Mouse (Mus musculus) cortical plate, adult 2 months (tissue): ENCODE measurements around the gene Nanos3. TPM values are rescaled to one million over a fixed set of nuclear protein-coding genes. Genes with fewer than 3 reads are reported as not detected.

Experiments
- H3K27ac ChIP-seq: fragments of 200-500 bp; 2 replicates; pipeline ENCODE4 v1.5.1; 2012; ENCODE audit warnings: low read length, control low read depth, inconsistent platforms; ENCODE audit not compliant: insufficient read depth
- H3K4me1 ChIP-seq: fragments of 200-500 bp; 2 replicates; pipeline ENCODE4 v1.6.1; 2011; ENCODE audit warnings: low read length; ENCODE audit not compliant: control insufficient read depth, insufficient read depth
- H3K4me3 ChIP-seq: fragments of 200-500 bp; 2 replicates; pipeline ENCODE4 v1.5.1; 2011; ENCODE audit warnings: mild to moderate bottlenecking, low read length, control low read depth; ENCODE audit not compliant: insufficient read depth
- CTCF ChIP-seq: fragments of 200-500 bp; IDR thresholded peaks from 2 replicates; pipeline ENCODE4 v1.5.1; 2011; ENCODE audit warnings: mild to moderate bottlenecking, control low read depth, low read length; ENCODE audit not compliant: insufficient read depth; ENCODE audit errors: extremely low read depth
- POLR2A ChIP-seq: fragments of 200-500 bp; IDR thresholded peaks from 2 replicates; pipeline ENCODE4 v1.6.1; 2011; ENCODE audit warnings: mild to moderate bottlenecking, low read length, control low read depth; ENCODE audit not compliant: insufficient read depth; ENCODE audit errors: extremely low read depth
- polyA plus RNA-seq: library from polyadenylated mRNA; depleted of rRNA; stranded (reverse); fragments of >200 nt; gene quantifications from 2 replicates; pipeline ENCODE4 v1.2.3, GENCODE M21; 2012

Nanos3 gene
- polyA plus RNA-seq, 1 experiment: 1.8 TPM

GRCm38 (mm10) chr8:84173861-84174260, 11.2 kb downstream of the Nanos3 start:
- no peaks in the 10 kb centered on the region for H3K4me1 ChIP-seq
- H3K4me3 ChIP-seq: no peak overlapping the region
- H3K27ac ChIP-seq: no peak overlapping the region
- TF ChIP-seq POLR2A (no peak), CTCF (no peak)

GRCm38 (mm10) chr8:84170096-84170495, 14.9 kb downstream of the Nanos3 start:
- TF ChIP-seq POLR2A: no peak
- no peak for TF ChIP-seq CTCF
- no peak overlapping the region for H3K4me3 ChIP-seq
- H3K4me1 ChIP-seq: no peaks in the 10 kb centered on the region
- H3K27ac ChIP-seq: no peak overlapping the region

GRCm38 (mm10) chr8:84167696-84168095, 17.3 kb downstream of the Nanos3 start:
- TF ChIP-seq POLR2A (no peak), CTCF (no peak)
- H3K27ac ChIP-seq: no peak overlapping the region
- H3K4me1 ChIP-seq: no peaks in the 10 kb centered on the region
- H3K4me3 ChIP-seq: no peak overlapping the region

GRCm38 (mm10) chr8:84157620-84158019, 27.4 kb downstream of the Nanos3 start:
- H3K27ac ChIP-seq: no peak overlapping the region
- H3K4me3 ChIP-seq: no peak overlapping the region
- no peaks in the 10 kb centered on the region for H3K4me1 ChIP-seq
- TF ChIP-seq CTCF (no peak), POLR2A (no peak)

- peaks cover 5% of the 10 kb centered on the region for H3K4me1 ChIP-seq
- H3K4me3 ChIP-seq: no peak overlapping the region
- no peak overlapping the region for H3K27ac ChIP-seq
- TF ChIP-seq POLR2A (no peak), CTCF (no peak)
These were observed 35.8 kb downstream of the Nanos3 start for GRCm38 (mm10) chr8:84149181-84149580.

GRCm38 (mm10) chr8:84148531-84148850, 36.5 kb downstream of the Nanos3 start:
- no peak for TF ChIP-seq POLR2A
- no peak for TF ChIP-seq CTCF
- H3K27ac ChIP-seq: no peak overlapping the region
- H3K4me3 ChIP-seq: peak overlapping the region; percentile 59; the same call in 1 of the 2 replicates
- H3K4me1 ChIP-seq: peaks cover 5% of the 10 kb centered on the region

GRCm38 (mm10) chr8:84147769-84148530, 37.1 kb downstream of the Nanos3 start, which contains the start of the genes Cc2d1a and 4930432K21Rik:
Gene Cc2d1a (minus strand): TSS chr8:84147936.
Gene 4930432K21Rik (plus strand): TSS chr8:84148025.
- Histone ChIP-seq H3K27ac (no peak within 1 kb of the TSS), H3K4me3 (peak within 1 kb of the TSS; percentile 59), H3K4me1 (peaks cover 5% of the 10 kb centered on the region)
- peak; percentile 85 for TF ChIP-seq POLR2A
- TF ChIP-seq CTCF: no peak

- no peak overlapping the region for H3K27ac ChIP-seq
- no peak for TF ChIP-seq CTCF
- TF ChIP-seq POLR2A: no peak
- peaks cover 5% of the 10 kb centered on the region for H3K4me1 ChIP-seq
- peak overlapping the region; percentile 59 for H3K4me3 ChIP-seq
These were observed 37.7 kb downstream of the Nanos3 start for GRCm38 (mm10) chr8:84147324-84147766.

- no peak overlapping the region for H3K27ac ChIP-seq
- no peak overlapping the region for H3K4me3 ChIP-seq
- H3K4me1 ChIP-seq: peaks cover 5% of the 10 kb centered on the region
- no peak for TF ChIP-seq CTCF
- TF ChIP-seq POLR2A: no peak
These were observed 40.3 kb downstream of the Nanos3 start for GRCm38 (mm10) chr8:84144636-84145245.

GRCm38 (mm10) chr8:84140838-84141237, 44.2 kb downstream of the Nanos3 start:
- no peaks in the 10 kb centered on the region for H3K4me1 ChIP-seq
- no peak overlapping the region for H3K27ac ChIP-seq
- TF ChIP-seq CTCF (no peak), POLR2A (no peak)
- no peak overlapping the region for H3K4me3 ChIP-seq
